Mouse (Mus musculus): Measurements from ENCODE around the gene Map2k1.
A peak's percentile ranks its signal among the peaks of the same experiment; 100 is the strongest.
"Not testable (repeated sequence)": the region's sequence is repeated elsewhere in the genome, so short reads cannot be mapped to it uniquely, and the experiment has no call there.

The Map2k1 gene

GRCm38 (mm10) chr9:64202331-64202730 is 51.1 kb downstream of the Map2k1 start:
- DNase-seq, result no peak

GRCm38 (mm10) chr9:64199897-64200296 is 53.5 kb downstream of the Map2k1 start:
- no peak for DNase-seq

GRCm38 (mm10) chr9:64198763-64199418 is 54.5 kb downstream of the Map2k1 start:
- DNase-seq, result not testable (repeated sequence)

- DNase-seq, result no peak
These were observed 55.2 kb downstream of the Map2k1 start for GRCm38 (mm10) chr9:64198068-64198762.

- no peak for DNase-seq
These were observed 55.9 kb downstream of the Map2k1 start for GRCm38 (mm10) chr9:64197524-64197923.

GRCm38 (mm10) chr9:64195554-64195953 is 57.9 kb downstream of the Map2k1 start:
- DNase-seq, result no peak

- DNase-seq, result no peak
These were observed 59.6 kb downstream of the Map2k1 start for GRCm38 (mm10) chr9:64193879-64194278.

- no peak for DNase-seq
These were observed 69.1 kb downstream of the Map2k1 start for GRCm38 (mm10) chr9:64184166-64184840.

GRCm38 (mm10) chr9:64183295-64183694 is 70.1 kb downstream of the Map2k1 start:
- not testable (repeated sequence) for DNase-seq

- peak; percentile 91 to 93 for DNase-seq
These were observed 74.3 kb downstream of the Map2k1 start, which contains the start of gene Snapc5 for GRCm38 (mm10) chr9:64178974-64179646. Snapc5 (plus strand) TSS chr9:64179274.

GRCm38 (mm10) chr9:64178610-64178973 is 74.8 kb downstream of the Map2k1 start:
- no peak for DNase-seq

- no peak for DNase-seq
These were observed 78.1 kb downstream of the Map2k1 start for GRCm38 (mm10) chr9:64175378-64175777.

GRCm38 (mm10) chr9:64174766-64175165 is 78.7 kb downstream of the Map2k1 start:
- no peak for DNase-seq

- no peak for DNase-seq
These were observed 79.1 kb downstream of the Map2k1 start for GRCm38 (mm10) chr9:64174341-64174740.

GRCm38 (mm10) chr9:64173666-64174220 is 79.7 kb downstream of the Map2k1 start:
- DNase-seq, result no peak

GRCm38 (mm10) chr9:64172816-64173665 is 80.4 kb downstream of the Map2k1 start, which contains the start of the genes Zwilch and Rpl4:
Zwilch (minus strand) TSS chr9:64173104.
Rpl4 (plus strand) TSS chr9:64173375.
- DNase-seq, result peak; percentile 91

GRCm38 (mm10) chr9:64172145-64172815 is 81.2 kb downstream of the Map2k1 start:
- no peak for DNase-seq

- not testable (repeated sequence) for DNase-seq
These were observed 83.5 kb downstream of the Map2k1 start for GRCm38 (mm10) chr9:64169967-64170366.

GRCm38 (mm10) chr9:64160471-64160870 is 93.0 kb downstream of the Map2k1 start:
- no peak for DNase-seq

GRCm38 (mm10) chr9:64156641-64157040 is 96.8 kb downstream of the Map2k1 start:
- DNase-seq, result no peak

GRCm38 (mm10) chr9:64139879-64140278 is 113.6 kb downstream of the Map2k1 start:
- no peak for DNase-seq
